Mouse (Mus musculus): ENCODE measurements around the gene Mup1. TPM values are rescaled to one million over a fixed set of nuclear protein-coding genes. Genes with fewer than 3 reads are reported as not detected.
"Not testable (repeated sequence)": the region's sequence is repeated elsewhere in the genome, so short reads cannot be mapped to it uniquely, and the experiment has no call there.

The Mup1 gene
- polyA plus RNA-seq (2015; fragmentation: Nextera tagmentation; extraction: Ambion mirVana), result not detected in 2 replicates

GRCm38 (mm10) chr4:60501860-60502259 lies at the start of gene Mup1:
Gene Mup1, minus strand, starts transcription at chr4:60501960.
- not testable (repeated sequence) for H3K4me1 ChIP-seq; ATAC-seq; H3K4me3 ChIP-seq; H3K27me3 ChIP-seq; H3K4me2 ChIP-seq; H3K36me3 ChIP-seq (ENCODE audit: poor library complexity, severe bottlenecking); H3K9me3 ChIP-seq (replicated peaks); H3K27ac ChIP-seq; H3K9ac ChIP-seq
- 93% methylated on average over 2 of the region's 4 CpGs for WGBS

Other genes with a start within 250 kb of the Mup1 start
- not detected in 2 replicates for gene Mup9, start 80.0 kb downstream of the Mup1 start, polyA plus RNA-seq (2015; fragmentation: Nextera tagmentation; extraction: Ambion mirVana)
- gene Mup10, start 80.2 kb upstream of the Mup1 start, polyA plus RNA-seq (2015; fragmentation: Nextera tagmentation; extraction: Ambion mirVana), result not detected in 2 replicates
- gene Mup11, start 160.5 kb upstream of the Mup1 start, polyA plus RNA-seq (2015; fragmentation: Nextera tagmentation; extraction: Ambion mirVana), result not detected in 2 replicates
- gene Mup12, start 239.4 kb upstream of the Mup1 start, polyA plus RNA-seq (2015; fragmentation: Nextera tagmentation; extraction: Ambion mirVana), result not detected in 2 replicates

All from forebrain, embryonic 13.5 days (tissue).